Mouse (Mus musculus): ENCODE measurements around the gene Antxr2.
A peak's percentile ranks its signal among the peaks of the same experiment; 100 is the strongest.

The Antxr2 gene

DNA sequence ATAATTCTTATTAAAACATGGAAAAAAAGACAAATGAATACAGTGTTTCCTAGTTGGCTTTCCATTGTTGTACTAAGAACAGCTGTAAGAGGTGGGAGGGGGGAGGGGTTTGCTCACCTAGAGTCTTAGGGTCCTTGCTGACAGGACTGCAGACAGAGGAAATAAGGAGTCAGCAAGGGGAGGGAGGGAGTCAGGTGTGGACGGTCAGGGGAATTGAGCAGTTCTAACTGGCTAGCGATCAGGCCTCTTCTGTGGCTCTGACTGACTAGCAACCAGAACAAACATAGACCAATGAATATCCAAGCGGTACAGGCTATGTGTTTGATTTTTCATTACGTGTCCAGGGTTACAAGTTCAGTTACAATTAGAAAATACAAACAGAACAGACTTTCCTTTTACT is 35.0 kb downstream of the Antxr2 start:
- no peak for DNase-seq (ENCODE audit: extremely low read depth, low read depth)

DNA sequence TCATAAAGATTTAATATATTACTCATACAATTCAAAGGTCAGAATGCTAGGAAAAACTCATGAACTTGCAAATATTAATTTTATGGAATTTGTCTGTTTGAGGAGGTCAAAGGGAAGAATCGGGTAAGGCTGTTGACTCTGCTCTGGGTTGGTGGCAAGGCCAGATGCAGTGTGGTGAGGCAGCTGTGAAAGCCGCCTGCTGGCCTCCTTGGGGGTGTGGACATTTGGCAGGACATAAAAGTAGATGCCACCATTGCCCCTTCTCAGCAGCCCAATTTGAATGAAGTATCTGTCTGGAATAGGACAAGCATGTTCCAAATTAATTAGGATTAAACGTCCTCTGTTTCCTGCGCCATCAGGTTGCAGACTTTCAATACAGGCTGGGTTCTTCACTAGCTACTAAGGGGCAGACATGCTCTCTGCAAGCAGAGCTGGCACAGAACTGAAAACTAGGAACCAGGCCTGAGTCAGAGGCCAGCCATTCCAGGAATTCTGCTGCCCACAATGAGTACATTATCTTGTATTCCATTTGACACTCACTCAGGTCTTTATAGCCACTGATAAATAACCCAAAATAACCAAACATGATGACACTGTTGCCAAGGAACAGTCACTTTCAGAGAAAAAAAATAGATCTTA is 44.1 kb downstream of the Antxr2 start:
- DNase-seq (ENCODE audit: extremely low read depth, low read depth): no peak

DNA sequence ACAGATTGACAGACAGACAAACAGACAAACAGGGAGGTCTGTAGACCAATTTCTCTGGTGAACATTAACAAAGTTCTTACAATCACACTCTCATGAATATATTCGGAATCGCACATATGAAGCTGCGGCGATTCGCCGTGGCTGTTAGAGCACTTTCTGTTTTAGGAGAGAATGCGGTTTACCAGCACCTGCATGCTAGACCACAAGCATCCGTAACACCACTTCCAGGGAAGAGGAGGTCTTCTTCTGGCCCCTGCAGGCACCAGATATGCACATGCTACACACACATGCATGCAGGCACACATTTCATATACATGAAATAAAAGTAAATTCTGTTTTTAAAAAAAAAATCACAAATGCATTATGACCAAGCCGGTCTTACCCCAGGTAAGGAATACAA is 47.5 kb downstream of the Antxr2 start:
- DNase-seq (ENCODE audit: extremely low read depth, low read depth): no peak

DNA sequence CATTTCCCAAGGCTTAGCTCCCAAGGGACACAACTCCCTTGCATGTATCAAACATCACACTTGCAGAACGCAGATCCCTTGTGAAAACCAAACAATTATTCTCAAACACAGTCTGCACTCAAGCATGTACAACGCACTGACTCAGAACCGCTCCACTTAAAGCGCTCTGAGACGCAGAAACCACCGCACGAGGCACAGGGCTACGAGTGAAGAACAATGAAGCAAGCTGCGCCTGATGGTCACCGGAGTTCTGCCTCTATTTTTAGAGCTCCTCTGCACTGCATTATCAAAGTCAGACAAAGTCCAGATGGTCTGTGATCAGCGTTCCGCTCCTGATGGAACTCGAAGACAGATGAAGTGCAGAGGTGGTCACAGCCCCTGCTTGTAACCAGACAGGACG is 50.4 kb downstream of the Antxr2 start:
- no peak for DNase-seq (ENCODE audit: extremely low read depth, low read depth)

DNA sequence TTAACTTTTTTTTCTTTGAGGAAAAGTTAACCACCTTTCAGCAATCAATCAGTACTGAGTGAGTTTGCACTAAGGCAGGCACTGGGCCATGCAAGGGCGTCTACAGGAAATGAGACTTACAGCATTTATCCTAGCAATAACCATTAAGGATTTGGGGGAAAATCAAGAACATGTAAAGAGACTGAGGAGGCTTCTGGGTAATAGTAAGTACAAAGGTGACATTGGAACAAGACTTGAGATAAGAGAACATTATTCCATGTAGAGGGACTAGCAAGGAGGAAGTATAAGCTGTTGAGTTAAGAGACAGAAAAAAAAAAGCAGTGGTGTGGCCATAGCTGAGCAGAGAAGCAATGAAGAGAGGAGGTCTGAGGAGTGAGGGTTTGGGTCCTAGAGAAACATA is 57.5 kb downstream of the Antxr2 start:
- DNase-seq (ENCODE audit: extremely low read depth, low read depth): no peak

DNA sequence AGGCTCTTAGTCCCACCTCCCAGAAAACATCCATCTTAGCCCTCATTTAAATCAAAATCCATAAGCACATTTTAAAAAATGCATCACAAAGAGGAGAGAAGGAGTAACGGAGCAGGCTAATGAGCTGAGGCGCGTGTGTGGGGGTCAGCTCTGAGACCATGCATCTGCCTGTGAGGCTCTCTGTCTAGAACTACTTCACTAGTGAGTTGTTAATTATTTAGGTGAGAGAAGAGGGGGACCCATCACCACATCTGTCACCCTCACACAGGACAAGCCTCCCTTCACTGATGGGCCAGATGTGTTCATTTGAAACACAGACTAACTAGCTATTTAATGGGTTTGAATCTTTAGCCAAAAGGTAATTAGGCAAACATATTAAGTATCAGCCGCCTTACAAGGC is 58.8 kb downstream of the Antxr2 start:
- DNase-seq (ENCODE audit: extremely low read depth, low read depth): no peak

DNA sequence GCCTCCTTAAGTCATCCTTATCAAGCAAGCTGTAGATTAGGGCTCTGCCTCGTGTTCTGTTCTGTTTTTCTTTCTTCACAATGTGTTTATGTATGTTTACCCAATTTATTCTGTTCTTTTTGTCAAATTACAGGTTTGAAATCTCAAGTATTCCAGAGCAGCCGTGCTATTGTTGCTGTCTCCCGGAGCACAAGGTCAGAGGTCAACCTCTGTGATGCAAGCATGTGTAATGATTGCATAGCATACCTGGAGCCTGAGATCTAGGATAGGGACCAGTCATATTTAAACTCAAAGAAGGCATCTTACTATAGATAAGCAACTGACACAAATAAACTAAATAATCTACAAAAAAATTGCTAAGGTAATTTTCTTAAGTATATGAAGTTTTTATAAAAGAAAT is 59.6 kb downstream of the Antxr2 start:
- DNase-seq (ENCODE audit: extremely low read depth, low read depth): no peak

DNA sequence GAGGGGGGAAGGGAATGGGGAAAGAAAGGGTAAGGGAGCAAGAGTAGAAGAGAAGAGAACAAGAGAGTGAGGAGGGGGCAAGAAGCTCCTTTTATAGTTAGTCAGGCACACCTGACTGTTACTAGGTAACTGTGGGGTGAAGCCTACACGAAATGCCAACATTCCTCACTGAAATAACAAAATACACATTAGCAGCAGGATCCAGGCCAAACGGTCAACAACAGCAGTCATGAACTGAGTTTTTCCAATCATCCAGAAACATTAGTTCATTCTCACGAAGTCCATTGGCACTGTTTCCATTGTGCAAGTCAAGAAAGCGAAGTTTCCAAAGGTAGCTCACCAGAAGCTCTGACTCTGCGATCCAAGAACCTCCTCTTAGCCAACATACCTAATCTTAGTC is 63.8 kb downstream of the Antxr2 start:
- DNase-seq (ENCODE audit: extremely low read depth, low read depth): no peak

DNA sequence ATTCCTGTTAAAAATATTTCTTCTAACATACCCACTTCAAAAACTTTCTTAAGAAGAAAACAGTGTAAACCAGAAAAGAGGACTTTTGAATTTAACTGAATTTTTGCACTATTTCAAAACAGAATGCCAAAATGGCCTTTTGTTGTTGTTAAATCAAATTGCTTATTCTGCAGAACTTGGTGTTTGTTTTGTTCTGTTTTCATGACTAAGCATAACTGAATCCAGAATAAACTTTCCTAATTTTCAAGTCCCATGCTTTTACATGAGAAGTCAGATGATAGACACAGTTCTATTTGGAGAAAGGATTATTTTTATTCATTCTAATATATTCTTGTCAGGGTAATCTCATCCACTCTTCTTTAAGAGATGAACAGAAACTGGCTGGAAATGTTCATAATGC is 64.7 kb downstream of the Antxr2 start:
- DNase-seq (ENCODE audit: extremely low read depth, low read depth): no peak

DNA sequence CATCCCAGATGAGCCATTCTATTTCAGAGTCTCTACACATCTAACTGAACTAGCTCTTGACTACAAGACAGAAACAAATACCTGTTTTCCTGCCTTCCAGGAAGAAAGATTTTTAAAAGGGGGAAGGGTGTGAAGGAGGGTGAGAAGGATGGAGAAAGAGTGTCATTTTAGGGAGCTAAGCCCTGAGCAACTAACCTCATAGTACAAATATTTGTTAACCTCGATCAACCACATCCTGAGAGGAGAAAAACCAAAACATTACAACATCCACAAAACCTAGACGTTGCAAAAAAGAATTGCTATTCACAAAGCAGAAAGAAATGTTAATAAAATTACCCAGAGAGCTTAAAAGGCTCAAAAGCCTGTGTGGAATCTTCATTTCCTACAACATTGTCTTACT is 66.4 kb downstream of the Antxr2 start:
- DNase-seq (ENCODE audit: extremely low read depth, low read depth): no peak

DNA sequence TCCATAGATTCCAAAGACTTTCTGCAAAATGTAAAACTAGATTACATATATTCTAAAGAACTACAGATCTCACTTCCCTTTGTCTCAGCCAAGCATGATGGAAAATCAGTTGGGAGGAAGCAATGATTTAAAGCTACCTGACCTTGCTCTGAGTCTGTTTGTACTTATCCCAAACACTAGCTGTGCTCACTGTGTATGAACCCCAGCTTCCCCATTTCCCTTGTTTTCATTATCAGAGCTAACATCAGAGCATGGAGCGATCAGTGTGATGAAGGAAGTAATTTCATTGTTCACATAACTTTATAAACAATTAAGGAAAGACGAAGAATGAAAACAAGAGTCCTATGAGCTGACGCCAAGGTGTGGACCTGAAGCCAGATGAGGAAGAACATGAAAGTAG is 68.3 kb downstream of the Antxr2 start:
- DNase-seq (ENCODE audit: extremely low read depth, low read depth): no peak

DNA sequence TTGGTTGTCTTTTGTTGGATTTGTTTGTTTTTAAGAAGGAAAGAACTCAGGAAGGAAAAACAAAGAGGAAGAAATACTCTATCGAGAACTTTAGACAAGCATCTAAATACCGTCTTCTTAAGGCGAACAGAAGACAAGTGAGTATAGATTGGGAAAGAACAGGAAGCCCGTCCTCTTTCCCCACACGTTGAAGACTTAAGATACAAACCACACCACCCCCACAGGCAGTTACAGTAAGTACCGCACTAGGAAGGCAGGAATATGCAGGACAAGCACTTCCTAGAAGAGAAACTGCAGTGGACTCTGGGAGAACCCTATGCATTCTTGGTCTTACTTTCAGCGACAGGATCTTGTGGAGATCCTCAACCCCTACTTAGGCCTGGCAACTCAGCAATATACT is 69.1 kb downstream of the Antxr2 start:
- DNase-seq (ENCODE audit: extremely low read depth, low read depth): no peak

DNA sequence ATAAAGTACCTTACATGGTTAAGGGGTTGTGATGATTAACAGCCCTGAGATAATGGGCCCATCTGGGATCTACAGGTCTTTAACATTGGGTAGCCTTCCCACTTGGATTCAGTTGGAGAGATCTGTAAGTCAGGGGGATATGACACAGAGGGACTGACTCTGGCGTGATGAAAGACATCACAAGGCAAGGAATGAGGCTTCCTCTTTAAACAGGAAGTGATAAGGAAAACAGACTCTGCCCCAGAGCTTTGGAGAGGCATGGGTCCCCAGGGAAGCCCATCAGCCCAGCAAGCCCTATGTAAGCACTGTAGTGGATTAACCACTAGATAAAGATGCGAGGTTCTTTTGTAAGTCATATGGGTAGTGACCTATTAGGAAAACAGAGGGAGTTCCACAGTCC is 71.2 kb downstream of the Antxr2 start:
- peak; percentile 22 for DNase-seq (ENCODE audit: extremely low read depth, low read depth)

DNA sequence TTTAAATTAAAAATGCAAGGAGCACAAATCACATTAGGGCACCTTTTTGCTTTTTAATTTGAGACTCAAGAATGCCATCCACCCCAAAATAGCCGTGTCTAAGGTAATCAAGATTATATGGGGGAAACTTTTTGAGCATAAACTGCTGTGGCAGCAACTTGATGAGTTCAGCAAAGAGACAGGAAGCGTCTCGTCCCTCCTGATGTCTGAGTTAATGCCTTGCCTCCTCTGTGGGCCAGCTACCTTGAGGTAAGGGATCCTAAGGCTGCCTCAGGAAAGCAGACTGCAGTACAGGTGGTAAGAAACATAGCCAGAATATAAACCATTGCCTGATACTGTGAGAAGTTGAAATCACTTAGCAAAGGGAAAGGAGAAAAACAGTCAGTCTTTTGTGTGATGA is 71.8 kb downstream of the Antxr2 start:
- DNase-seq (ENCODE audit: extremely low read depth, low read depth): no peak

DNA sequence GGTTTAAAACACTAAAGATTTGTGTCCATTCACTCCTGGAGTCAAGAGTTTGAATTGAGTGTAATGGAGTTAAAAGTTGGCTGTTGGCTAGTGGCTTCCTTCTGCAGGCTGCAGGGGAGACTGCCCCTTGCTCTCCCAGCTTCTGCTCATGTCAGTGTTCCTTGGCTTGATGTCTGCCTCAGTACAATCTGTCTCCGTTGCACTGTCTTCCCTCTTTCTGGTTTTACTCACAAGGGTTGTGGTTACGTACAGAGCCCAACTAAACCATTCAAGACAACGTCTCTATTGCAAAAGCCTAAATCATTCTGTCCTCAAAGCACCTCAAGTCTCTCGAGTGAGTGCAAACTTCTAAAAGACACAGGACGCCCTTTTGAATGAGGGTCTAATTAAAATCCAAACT is 73.3 kb downstream of the Antxr2 start:
- no peak for DNase-seq (ENCODE audit: extremely low read depth, low read depth)

DNA sequence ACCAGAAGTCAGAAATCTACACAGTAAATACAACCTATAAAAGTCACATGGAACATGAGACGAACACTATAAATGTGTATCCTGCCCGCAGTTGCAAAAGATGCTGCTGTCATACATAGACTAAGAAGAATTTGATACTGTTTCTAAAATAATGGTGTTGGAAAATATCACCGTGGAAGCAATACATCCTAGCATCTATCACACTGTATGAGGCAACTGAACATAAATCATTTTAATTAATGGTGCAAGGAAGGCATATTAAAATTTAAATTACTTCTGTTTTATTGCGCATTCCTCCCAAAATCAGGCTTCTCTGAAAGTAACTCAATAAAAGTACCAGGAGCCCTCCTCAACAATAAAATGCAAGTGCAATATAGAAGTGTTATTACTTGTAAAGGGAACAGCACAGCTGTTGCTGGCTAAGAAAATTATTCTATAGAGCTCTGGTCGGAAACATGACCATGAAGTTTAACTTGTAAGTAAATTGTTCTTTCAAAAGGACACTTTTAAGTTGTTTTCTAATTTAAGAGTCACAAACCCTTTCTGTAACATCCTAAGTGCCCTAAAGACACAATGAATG is 76.6 kb downstream of the Antxr2 start:
- DNase-seq (ENCODE audit: extremely low read depth, low read depth): no peak

DNA sequence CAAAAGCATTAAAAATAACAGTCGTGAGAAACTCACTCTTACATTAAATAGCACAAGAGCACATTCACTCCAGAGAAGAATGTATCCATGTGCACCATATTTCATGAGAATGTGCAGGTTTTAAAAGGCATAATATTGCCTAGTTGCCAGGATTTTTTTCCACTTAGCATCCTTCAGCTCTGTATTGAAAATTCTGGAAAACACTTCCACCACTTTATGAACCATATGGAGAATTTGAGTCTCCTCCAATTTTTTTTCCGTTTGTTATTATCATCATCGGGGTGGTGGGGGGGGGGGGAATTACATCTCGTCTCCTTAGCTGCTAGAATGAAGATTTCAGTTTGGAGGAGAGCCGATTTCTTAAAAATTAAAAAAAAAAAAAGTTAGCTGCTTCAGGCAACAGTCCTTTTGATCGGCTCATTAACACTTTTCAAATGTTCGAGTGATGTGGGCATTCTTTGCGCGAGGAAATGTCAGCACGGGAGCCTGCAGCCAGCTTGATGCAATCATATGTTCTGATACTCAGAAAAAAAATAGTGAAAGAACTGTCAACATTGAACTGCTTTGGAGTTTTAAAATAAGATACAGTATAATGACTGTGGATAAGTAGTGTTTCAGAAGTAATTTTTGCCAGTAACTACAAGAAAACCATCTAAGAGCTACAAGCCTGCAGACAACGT is 77.5 kb downstream of the Antxr2 start:
- DNase-seq (ENCODE audit: extremely low read depth, low read depth): no peak

DNA sequence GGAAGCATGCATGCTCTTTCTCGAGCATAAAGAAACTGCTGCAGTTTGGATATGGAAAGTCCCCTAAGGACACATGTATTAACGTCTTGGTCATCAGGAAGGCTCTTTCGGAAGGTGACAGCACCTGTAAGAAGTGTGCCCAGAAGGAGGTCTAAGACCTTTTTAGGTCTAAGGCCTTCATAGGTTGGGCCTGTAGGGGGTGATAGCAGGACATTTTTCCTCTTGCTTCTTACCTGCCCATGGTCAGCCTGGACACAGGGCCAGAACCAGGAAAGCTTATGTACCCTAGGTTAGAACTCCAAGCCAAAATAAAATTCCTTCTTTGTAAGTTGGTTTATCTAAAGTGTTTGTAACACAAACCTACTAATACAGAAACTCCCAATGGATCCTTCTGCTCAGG is 83.6 kb downstream of the Antxr2 start:
- no peak for DNase-seq (ENCODE audit: extremely low read depth, low read depth)

DNA sequence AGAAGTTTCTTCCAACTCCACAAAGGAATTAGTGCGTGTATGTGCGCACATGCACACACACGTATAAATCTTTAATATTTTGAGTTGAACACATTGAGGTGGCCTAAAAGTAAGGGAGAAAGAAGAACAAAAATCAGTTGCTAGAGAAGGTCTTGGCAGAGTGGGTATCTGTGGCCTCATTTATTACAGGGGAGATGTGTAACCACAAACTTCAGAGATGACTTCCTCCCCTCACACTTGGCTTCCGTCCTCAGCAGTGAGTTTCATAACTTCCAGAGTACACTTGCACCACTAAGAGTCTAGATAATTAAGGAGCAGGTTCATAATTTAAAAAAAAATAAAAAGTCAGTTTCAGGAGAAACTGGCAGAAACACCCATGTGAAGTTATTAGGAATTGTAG is 84.6 kb downstream of the Antxr2 start:
- DNase-seq (ENCODE audit: extremely low read depth, low read depth): no peak

DNA sequence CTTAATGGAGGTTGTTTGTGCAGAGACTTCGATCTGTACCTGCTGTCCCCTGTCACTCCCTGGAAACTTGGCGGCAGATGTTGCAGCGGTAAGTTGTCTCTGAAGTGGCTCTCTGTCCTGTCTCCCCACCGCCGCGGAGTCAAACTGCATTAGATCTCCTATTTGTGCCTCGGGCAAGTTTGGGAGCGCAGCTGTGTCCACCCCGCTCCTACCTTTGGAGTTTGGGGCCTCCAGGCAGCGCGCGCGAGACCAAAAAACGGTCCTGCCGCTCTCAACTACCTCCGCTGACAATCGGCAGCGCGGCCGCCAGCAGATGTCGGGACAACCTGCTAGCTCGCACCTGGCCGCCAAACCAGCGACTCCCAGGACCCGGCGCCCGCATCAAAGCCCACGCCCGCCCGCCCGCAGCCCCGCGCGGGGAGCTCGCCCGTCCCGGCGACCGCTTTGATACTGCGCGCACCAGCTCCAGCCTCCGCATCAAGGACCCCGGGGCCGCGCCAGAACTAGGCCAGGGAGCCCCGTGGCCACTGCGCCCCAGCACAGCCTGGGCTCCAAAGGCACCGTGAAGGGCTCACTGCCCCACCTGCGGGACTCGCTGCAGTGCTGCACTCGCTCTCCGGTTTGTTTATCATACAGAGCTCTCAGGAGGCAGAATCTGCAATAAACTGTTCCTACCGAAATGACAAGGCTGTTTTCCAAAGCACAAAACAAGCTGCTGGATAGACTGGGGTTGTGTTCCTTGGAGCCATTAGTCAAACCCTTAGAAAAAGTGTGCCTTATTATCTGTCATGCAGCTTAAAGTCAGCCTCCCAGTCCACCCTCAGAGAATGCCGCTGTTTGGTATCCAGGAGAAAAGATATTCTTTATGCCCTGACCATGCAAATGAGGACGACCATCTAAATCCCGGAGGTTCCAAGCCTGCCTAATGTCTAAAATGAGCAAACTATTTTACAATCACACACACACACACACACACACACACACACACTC is 95.4 kb downstream of the Antxr2 start:
- no peak for DNase-seq (ENCODE audit: extremely low read depth, low read depth)

DNA sequence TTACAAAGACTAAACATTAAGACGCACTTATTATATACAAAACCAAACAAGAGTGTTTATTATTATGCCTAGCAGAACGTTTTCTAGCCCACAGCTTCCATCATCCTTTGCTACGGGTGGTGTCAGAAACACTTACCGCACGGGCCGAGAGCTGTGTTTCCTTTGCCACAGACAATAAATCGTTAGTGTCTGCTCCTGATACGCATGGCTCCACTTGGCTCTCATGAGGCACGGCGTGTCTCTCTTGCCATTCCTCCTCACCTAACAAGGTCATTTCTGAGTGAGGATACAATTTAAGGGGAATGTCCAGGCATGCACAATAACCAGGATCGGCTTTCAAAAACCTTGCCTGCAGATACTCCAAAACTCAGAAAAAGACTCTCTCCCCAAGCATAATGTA is 113.2 kb downstream of the Antxr2 start:
- no peak for DNase-seq (ENCODE audit: extremely low read depth, low read depth)

DNA sequence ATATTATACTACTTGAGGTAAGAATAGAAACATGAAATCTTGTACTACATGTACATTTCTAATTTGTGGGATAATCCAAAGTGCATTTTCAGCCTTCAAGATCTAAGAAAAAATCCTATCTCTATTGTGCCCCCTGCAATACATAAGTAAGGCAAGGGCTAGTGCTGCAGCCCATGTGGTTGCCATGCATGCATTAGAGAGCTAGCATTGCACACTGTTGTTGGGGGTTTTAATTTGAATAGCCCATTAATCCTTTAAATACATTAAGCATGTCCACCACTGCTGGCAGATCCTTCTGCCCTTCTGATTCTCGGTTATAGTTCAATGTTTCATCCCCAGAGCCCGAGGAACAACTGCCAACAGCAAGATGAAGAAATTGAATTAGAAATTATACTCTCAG is 116.0 kb downstream of the Antxr2 start:
- DNase-seq (ENCODE audit: extremely low read depth, low read depth): no peak

Measured in MEL-GATA-1-ER (cell line).